Mouse (Mus musculus) limb, embryonic 11.5 days (tissue): ENCODE data around the gene Pde10a. TPM values are rescaled to one million over a fixed set of nuclear protein-coding genes. Genes with fewer than 3 reads are reported as not detected.

ENCODE experiments used
- ATAC-seq: fragments of 200-750 bp; cut with Nextera tagmentation; 2 replicates; pipeline ENCODE4 v1.8.0; 2017; ENCODE audit warnings: low read depth; ENCODE audit not compliant: insufficient number of reproducible peaks, low FRiP score, low TSS enrichment
- DNase-seq: peaks from one replicate; pipeline ENCODE4 v3.0.0-alpha.2; 2015; ENCODE audit warnings: low spot score
- H3K27ac ChIP-seq: fragments of 300-500 bp; sonication (generic); replicated peaks from 2 replicates; pipeline ENCODE4 v1.5.1; 2014; ENCODE audit warnings: low read depth, mild to moderate bottlenecking, low read length
- H3K27me3 ChIP-seq: fragments of 300-500 bp; sonication (generic); 2 replicates; pipeline ENCODE4 v1.6.1; 2014; ENCODE audit warnings: mild to moderate bottlenecking, low read length, mixed read lengths; ENCODE audit not compliant: control insufficient read depth, insufficient read depth
- H3K36me3 ChIP-seq: fragments of 300-500 bp; sonication (generic); 2 replicates; pipeline ENCODE4 v1.6.1; 2014; ENCODE audit warnings: mild to moderate bottlenecking, low read length, moderate library complexity, mixed read lengths; ENCODE audit not compliant: control insufficient read depth, insufficient read depth
- H3K4me1 ChIP-seq: fragments of 300-500 bp; sonication (generic); 2 replicates; pipeline ENCODE4 v1.6.1; 2014; ENCODE audit warnings: low read length, mixed read lengths; ENCODE audit not compliant: control insufficient read depth, insufficient read depth
- H3K4me2 ChIP-seq: fragments of 300-500 bp; sonication (generic); 2 replicates; pipeline ENCODE4 v1.6.1; 2014; ENCODE audit warnings: low read depth, mild to moderate bottlenecking, moderate library complexity; ENCODE audit not compliant: severe bottlenecking
- H3K4me3 ChIP-seq: fragments of 300-500 bp; sonication (generic); 2 replicates; pipeline ENCODE4 v1.5.1; 2014; ENCODE audit warnings: low read depth, low read length
- H3K9ac ChIP-seq: fragments of 300-500 bp; sonication (generic); 2 replicates; pipeline ENCODE4 v1.6.1; 2014; ENCODE audit warnings: mild to moderate bottlenecking, low read length
- H3K9me3 ChIP-seq: fragments of 300-500 bp; sonication (generic); 2 replicates; pipeline ENCODE4 v1.6.1; 2016; ENCODE audit warnings: low read length; ENCODE audit not compliant: control insufficient read depth
- WGBS: fragments of 180-500 bp; shearing (Covaris S2); extraction: QIAGEN DNeasy Blood & Tissue Kit; methylation state at CpG from one replicate; pipeline ENCODE4 v1.1.7; 2014; 5-methylcytosine and 5-hydroxymethylcytosine counted together
- polyA plus RNA-seq: library from polyadenylated mRNA; unstranded; fragments of >200 nt; fragmentation: Nextera tagmentation; extraction: Ambion mirVana; gene quantifications from 2 replicates; pipeline ENCODE4 v1.2.1, GENCODE M21; 2014

The Pde10a gene
- polyA plus RNA-seq, 1 experiment from 2014 or later = 0.77 TPM

- H3K27ac ChIP-seq = no peak overlapping the region
- no peak overlapping the region for H3K4me3 ChIP-seq
- no peaks in the 10 kb centered on the region for H3K4me1 ChIP-seq
- no peak overlapping the region for H3K9ac ChIP-seq
- no peak overlapping the region for H3K4me2 ChIP-seq
- H3K9me3 ChIP-seq = no peaks in the 10 kb centered on the region
- H3K27me3 ChIP-seq = peaks cover 5% of the 10 kb centered on the region; the same call in 1 of the 2 replicates
- 70% methylated on average over 4 of the region's 4 CpGs for WGBS
- no peaks in the 10 kb centered on the region for H3K36me3 ChIP-seq
- DNase-seq (no peak), ATAC-seq (no peak)
These were observed 7.4 kb downstream of the Pde10a start for GRCm38 (mm10) chr17:8532609-8533008.

DNA sequence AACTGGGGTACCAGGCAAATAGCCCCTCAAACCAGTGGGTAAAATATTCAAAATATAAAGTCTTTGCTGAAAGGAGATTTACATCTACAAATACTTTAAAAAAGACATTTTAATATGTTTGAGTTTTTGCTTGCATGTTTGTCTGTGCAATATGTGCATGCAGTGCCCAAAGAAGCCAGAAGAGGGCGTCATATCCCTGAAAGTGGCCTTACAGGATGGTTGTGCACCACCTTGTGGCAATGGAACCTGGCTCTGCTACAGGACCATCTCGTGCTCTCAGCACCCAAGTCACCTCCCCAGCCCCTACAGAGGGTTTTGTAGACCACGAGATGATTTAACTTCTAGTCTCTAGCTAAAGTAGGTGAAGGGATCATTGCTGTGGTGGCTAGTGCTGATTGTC lies 8.7 kb downstream of the Pde10a start:
- no peak for ATAC-seq
- Histone ChIP-seq H3K4me1 (no peaks in the 10 kb centered on the region), H3K4me2 (no peak overlapping the region), H3K27ac (no peak overlapping the region), H3K9me3 (no peaks in the 10 kb centered on the region), H3K36me3 (no peaks in the 10 kb centered on the region), H3K9ac (no peak overlapping the region), H3K27me3 (no peaks in the 10 kb centered on the region), H3K4me3 (no peak overlapping the region)
- WGBS = 48% methylated on average over 3 of the region's 3 CpGs
- no peak for DNase-seq

DNA sequence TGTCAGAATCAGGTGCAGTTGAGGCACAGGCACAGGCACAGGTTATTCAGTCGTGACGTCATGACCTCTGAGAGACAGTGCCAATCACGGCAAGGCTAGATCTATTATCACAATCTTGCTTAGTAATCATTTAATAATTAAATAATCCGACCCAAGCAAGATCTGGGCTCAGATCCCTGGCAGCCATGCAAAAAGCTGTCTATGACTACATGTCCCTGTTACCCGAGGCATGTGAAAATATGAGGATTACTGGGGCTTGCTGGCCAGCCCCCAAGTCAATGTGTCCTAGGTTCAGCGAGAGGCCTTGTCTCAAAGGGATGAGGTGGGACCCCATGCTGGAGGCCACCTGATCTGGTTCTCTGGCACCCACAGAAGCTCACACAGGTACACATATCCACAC lies 11.3 kb downstream of the Pde10a start:
- no peak overlapping the region for H3K4me2 ChIP-seq
- H3K27ac ChIP-seq = no peak overlapping the region
- 84% methylated on average over 6 of the region's 6 CpGs for WGBS
- ATAC-seq = no peak
- DNase-seq = no peak
- H3K4me1 ChIP-seq = no peaks in the 10 kb centered on the region
- H3K4me3 ChIP-seq = no peak overlapping the region
- H3K9me3 ChIP-seq = no peaks in the 10 kb centered on the region
- no peaks in the 10 kb centered on the region for H3K36me3 ChIP-seq
- no peak overlapping the region for H3K9ac ChIP-seq
- no peaks in the 10 kb centered on the region for H3K27me3 ChIP-seq

DNA sequence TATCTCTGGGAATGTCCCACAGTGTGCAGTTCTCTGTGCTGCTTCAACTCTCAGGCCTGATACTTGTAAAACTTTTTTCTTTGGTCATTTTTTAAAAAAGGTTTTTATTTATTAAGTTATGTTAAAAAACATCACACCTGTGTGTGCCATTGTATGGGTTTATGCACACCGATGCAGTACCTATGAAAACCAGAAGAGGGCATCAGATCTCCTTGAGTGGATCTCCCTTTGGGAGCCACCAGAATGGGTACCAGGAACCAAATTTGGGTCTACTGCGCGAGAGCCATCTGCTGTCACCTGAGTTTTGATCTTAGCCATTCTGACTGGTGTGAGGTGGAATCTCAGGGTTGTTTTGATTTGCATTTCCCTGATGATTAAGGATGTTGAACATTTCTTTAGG lies 12.9 kb downstream of the Pde10a start:
- 75% methylated on average over 3 of the region's 3 CpGs for WGBS
- no peak for ATAC-seq
- Histone ChIP-seq H3K36me3 (no peaks in the 10 kb centered on the region), H3K27ac (no peak overlapping the region), H3K9ac (no peak overlapping the region), H3K4me3 (no peak overlapping the region), H3K4me2 (no peak overlapping the region), H3K9me3 (no peaks in the 10 kb centered on the region), H3K27me3 (no peaks in the 10 kb centered on the region), H3K4me1 (peaks cover 6% of the 10 kb centered on the region; the same call in 1 of the 2 replicates)
- DNase-seq = no peak

DNA sequence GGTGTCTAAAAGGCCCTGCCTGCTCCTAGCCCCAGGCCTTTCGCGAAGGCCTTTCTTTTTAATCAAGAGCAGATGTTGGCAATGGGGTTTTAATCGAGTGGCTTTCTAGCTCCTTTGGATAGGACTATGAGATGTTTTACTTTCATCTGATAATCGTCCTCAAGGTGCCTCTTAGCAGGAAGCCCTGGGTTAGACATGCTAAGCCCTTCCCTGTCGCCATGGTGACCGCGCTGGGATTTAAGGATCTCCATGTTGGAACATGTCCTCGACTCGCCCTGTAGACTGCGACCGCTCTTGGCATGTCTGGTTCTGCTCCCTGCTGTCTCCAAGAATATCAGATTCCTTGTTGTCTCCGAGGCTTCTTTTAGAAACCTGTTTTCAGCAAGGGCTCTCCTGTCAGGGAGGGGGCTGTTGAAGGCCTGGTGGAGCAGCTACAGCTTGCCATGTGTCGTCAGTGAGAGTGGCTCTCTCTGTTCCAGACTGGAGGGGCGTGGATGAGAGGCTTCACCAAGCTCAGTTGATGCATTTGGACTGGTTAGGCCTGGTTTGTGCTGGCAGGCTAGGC lies 16.9 kb downstream of the Pde10a start:
- Histone ChIP-seq H3K27me3 (0 out of 2 replicates have a peak, but pooled peaks cover 2% of the 10 kb centered on the region), H3K9me3 (no peaks in the 10 kb centered on the region), H3K36me3 (no peaks in the 10 kb centered on the region), H3K4me3 (no peak overlapping the region), H3K4me1 (peaks cover 6% of the 10 kb centered on the region; the same call in 1 of the 2 replicates), H3K4me2 (no peak overlapping the region), H3K9ac (no peak overlapping the region), H3K27ac (no peak overlapping the region)
- ATAC-seq (no peak), DNase-seq (peak; percentile 59)
- WGBS = 44% methylated on average over 14 of the region's 14 CpGs

GRCm38 (mm10) chr17:8546366-8546765 lies 21.2 kb downstream of the Pde10a start:
- no peak for ATAC-seq
- H3K9ac ChIP-seq = no peak overlapping the region
- WGBS = 89% methylated on average over 9 of the region's 9 CpGs
- no peak overlapping the region for H3K27ac ChIP-seq
- no peaks in the 10 kb centered on the region for H3K36me3 ChIP-seq
- no peak overlapping the region for H3K4me3 ChIP-seq
- DNase-seq = no peak
- H3K4me1 ChIP-seq = peaks cover 6% of the 10 kb centered on the region; the same call in 1 of the 2 replicates
- H3K27me3 ChIP-seq = 0 out of 2 replicates have a peak, but pooled peaks cover 2% of the 10 kb centered on the region
- no peak overlapping the region for H3K4me2 ChIP-seq
- H3K9me3 ChIP-seq = no peaks in the 10 kb centered on the region

GRCm38 (mm10) chr17:8548733-8549132 lies 23.6 kb downstream of the Pde10a start:
- no peak overlapping the region for H3K27ac ChIP-seq
- ATAC-seq = no peak
- 88% methylated on average over 4 of the region's 4 CpGs for WGBS

GRCm38 (mm10) chr17:8551641-8552040 lies 26.5 kb downstream of the Pde10a start:
- H3K4me2 ChIP-seq = no peak overlapping the region
- H3K4me3 ChIP-seq = no peak overlapping the region
- no peaks in the 10 kb centered on the region for H3K36me3 ChIP-seq
- no peak overlapping the region for H3K9ac ChIP-seq
- ATAC-seq (no peak), DNase-seq (no peak)
- WGBS = 83% methylated on average over 3 of the region's 3 CpGs
- no peaks in the 10 kb centered on the region for H3K4me1 ChIP-seq
- no peaks in the 10 kb centered on the region for H3K9me3 ChIP-seq
- H3K27me3 ChIP-seq = no peaks in the 10 kb centered on the region
- H3K27ac ChIP-seq = no peak overlapping the region

More at GRCm38 (mm10) chr17:8548733-8549132, 23.6 kb downstream of the Pde10a start:
- Histone ChIP-seq H3K9me3 (no peaks in the 10 kb centered on the region), H3K4me3 (no peak overlapping the region), H3K4me1 (no peaks in the 10 kb centered on the region), H3K27me3 (0 out of 2 replicates have a peak, but pooled peaks cover 2% of the 10 kb centered on the region), H3K4me2 (no peak overlapping the region), H3K9ac (no peak overlapping the region), H3K36me3 (no peaks in the 10 kb centered on the region)
- no peak for DNase-seq
